Mouse (Mus musculus): ENCODE measurements around the gene Trmt61a. TPM values are rescaled to one million over a fixed set of nuclear protein-coding genes. Genes with fewer than 3 reads are reported as not detected.

Trmt61a gene
- polyA plus RNA-seq, 1 experiment from 2014 or later = 11.6 TPM

Other genes starting within 250 kb of the Trmt61a start
- gene Tnfaip2, start 235.6 kb upstream of the Trmt61a start, polyA plus RNA-seq (2015; fragmentation: Nextera tagmentation; extraction: Ambion mirVana) = 21.7 and 24.3 TPM in 2 replicates
- 78.6 and 84.8 TPM in 2 replicates for gene Gm266, start 192.3 kb upstream of the Trmt61a start, polyA plus RNA-seq (2015; fragmentation: Nextera tagmentation; extraction: Ambion mirVana)
- gene Eif5, start 140.1 kb upstream of the Trmt61a start, polyA plus RNA-seq (2015; fragmentation: Nextera tagmentation; extraction: Ambion mirVana) = 481 and 498 TPM in 2 replicates
- gene Mark3, start 103.6 kb upstream of the Trmt61a start, polyA plus RNA-seq (2015; fragmentation: Nextera tagmentation; extraction: Ambion mirVana) = 31.5 and 32.2 TPM in 2 replicates
- 134 and 188 TPM in 2 replicates for gene Ckb, start 5.8 kb upstream of the Trmt61a start, polyA plus RNA-seq (2015; fragmentation: Nextera tagmentation; extraction: Ambion mirVana)
- 52.0 and 59.5 TPM in 2 replicates for gene Bag5, start 35.2 kb downstream of the Trmt61a start, polyA plus RNA-seq (2015; fragmentation: Nextera tagmentation; extraction: Ambion mirVana)
- 54.8 TPM in 2 replicates for gene Apopt1, start 35.2 kb downstream of the Trmt61a start, polyA plus RNA-seq (2015; fragmentation: Nextera tagmentation; extraction: Ambion mirVana)
- 98.5 and 101 TPM in 2 replicates for gene Klc1, start 80.7 kb downstream of the Trmt61a start, polyA plus RNA-seq (2015; fragmentation: Nextera tagmentation; extraction: Ambion mirVana)
- 12.4 and 16.1 TPM in 2 replicates for gene Xrcc3, start 135.8 kb downstream of the Trmt61a start, polyA plus RNA-seq (2015; fragmentation: Nextera tagmentation; extraction: Ambion mirVana)
- gene Zfyve21, start 136.1 kb downstream of the Trmt61a start, polyA plus RNA-seq (2015; fragmentation: Nextera tagmentation; extraction: Ambion mirVana) = 133 and 159 TPM in 2 replicates
- gene Ppp1r13b, start 230.0 kb downstream of the Trmt61a start, polyA plus RNA-seq (2015; fragmentation: Nextera tagmentation; extraction: Ambion mirVana) = 7.4 and 14.7 TPM in 2 replicates

Data from kidney, embryonic 16.5 days (tissue).